Mouse (Mus musculus) thymus, postnatal 10 days (tissue): ENCODE data around the gene Mns1.

Experiments
- DNase-seq, 2 experiments: peaks; one replicate each; pipeline ENCODE4 v3.0.0; 2021; ENCODE audit warnings: low spot score in 2 of 2

The Mns1 gene

GRCm38 (mm10) chr9:72468616-72469015 lies 30.8 kb downstream of the Mns1 start:
- no peak for DNase-seq

GRCm38 (mm10) chr9:72469851-72470250 lies 32.0 kb downstream of the Mns1 start:
- DNase-seq = no peak

- no peak for DNase-seq
Measured at GRCm38 (mm10) chr9:72475511-72475910, 37.7 kb downstream of the Mns1 start.

- DNase-seq = no peak
Measured at GRCm38 (mm10) chr9:72477306-72477705, 39.5 kb downstream of the Mns1 start.

DNA sequence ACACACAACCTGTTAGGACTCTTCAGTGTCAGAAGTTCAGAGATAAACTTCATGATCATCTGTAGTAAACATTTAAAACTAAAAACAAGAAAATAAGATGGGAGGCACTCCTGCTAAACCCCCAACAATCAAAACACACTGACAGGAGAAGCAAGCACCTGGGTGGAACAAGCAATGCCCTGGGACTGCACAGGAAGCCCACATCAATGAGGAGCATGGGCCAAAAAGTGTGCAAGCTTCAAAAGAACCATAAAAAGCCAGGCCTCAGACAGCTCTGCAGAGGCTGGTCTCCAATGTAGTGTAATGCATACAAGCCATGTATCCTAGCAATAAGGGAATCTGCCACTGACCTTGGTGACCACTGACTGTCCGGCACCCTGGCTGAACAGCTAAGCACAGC lies 41.5 kb downstream of the Mns1 start:
- peak in 1 of 2 experiments; percentile 32 for DNase-seq

DNA sequence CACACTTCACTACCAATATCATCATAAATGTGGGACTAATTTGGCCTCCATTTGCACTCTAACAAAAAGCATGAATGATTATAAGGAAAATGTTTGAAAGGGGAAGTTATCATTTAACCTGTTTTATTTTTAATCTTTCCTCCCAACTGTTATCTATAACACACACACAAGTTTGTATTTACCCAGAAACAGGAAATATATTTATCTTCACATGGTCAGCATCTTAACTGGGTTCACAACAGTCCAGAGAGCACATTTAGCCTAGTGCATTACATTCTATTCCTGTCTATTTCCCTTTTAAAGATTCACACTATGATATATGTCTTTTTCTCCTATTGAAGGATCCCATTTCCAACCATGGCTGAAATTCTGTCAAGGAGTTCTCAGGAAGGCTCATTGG lies 50.7 kb downstream of the Mns1 start:
- no peak for DNase-seq

GRCm38 (mm10) chr9:72489131-72489530 lies 51.3 kb downstream of the Mns1 start:
- DNase-seq = no peak

GRCm38 (mm10) chr9:72491559-72492193 lies 53.9 kb downstream of the Mns1 start:
- DNase-seq = peak; percentile 86 to 88

GRCm38 (mm10) chr9:72492194-72492565 lies 54.4 kb downstream of the Mns1 start, which contains the start of gene Tex9:
Gene Tex9 (minus strand): TSS chr9:72492212.
- no peak for DNase-seq

DNA sequence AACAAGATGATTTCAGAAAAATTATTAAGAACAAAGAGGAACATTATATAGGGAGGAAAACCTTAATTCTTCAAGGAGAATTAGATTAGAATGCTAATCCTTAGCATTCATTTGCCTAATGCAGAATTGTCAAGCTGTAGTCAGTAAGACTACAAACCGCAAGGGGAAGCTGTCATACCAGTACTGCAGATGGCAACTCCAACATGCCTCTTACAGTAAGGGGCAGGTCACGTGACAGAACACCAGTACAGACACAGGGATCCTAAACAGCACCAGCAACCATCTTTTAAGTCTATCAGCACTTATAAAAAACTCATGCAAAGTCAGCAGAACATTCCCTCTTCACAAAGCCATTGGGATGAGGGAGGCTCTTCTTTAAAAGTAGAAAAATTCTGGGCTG lies 55.7 kb downstream of the Mns1 start:
- peak; percentile 62 to 66 for DNase-seq

DNA sequence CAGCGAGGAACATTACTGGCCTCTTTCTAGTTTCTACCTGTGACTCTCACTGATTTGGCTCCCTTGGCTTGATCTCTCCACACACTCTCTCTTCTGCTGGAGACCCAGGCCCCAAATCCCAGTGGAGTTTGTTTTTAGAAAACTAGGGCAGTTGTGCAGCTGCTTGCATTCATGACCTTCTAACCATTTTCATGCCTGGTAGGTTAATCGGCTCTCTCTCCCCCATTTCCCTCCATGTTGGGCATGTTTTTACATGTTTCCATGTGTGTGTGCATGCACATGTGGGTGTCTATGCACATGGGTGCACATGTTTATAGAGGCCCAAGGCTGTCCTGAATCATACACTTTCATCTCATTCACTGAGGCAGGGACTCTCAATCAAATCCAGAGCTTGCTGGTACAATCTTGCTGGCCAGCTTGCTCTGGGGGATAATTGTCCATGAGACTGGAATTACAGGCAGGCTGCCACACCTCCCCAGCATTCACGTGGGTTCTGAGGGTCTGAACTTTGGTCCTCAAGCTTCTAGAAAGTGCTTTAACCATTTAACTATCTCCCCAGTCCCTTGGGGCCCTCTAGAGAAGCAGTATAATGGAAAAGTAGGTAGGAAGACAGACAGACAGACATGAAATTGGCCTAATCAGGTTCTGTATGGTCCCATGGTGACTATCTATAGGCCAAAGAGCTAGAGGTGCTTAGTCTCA lies 56.3 kb downstream of the Mns1 start:
- DNase-seq = no peak

DNA sequence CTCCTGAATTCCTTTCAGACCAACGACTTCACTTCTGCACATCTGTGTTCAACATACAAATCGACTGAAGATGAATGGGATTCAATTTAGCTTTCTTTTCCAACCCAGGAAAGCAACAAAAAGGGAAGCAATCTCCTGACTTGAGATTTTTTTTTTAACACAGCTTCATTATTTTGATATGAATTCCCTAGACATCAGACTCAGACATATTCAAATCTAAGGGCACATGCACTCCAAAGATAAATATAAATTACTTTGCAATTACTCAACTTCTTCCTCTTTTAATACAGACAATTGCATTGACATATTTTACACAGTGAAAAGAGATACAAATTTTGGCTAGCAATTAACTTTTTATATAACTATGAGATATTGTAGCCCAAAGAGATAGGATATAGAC lies 58.9 kb downstream of the Mns1 start:
- no peak for DNase-seq

DNA sequence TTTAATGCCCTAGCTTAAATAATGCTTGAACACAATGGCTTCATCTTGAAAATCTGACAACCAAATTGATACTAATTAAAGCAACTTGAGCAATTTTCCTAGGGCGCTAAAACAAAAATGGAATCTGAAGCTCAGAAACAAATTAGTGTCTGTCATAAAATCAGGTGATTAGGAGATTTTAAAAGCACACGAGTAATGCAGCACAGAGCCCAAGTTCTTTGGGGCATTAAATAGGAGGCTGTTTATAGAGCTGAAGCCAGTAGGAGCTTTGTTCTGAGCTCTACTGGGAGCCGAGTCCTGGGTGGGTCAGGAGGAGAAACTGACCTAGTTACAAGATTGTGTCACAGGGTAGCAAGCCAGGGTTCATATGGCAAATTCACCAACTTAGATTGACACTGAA lies 59.4 kb downstream of the Mns1 start:
- DNase-seq = no peak
